Mouse (Mus musculus) CH12.LX (cell line): ENCODE data around the gene Stx1a. TPM values are rescaled to one million over a fixed set of nuclear protein-coding genes. Genes with fewer than 3 reads are reported as not detected.

ENCODE experiments used
- DNase-seq: peaks from one replicate; pipeline ENCODE4 v3.0.0-alpha.2; 2013; ENCODE audit errors: extremely low read depth
- H3K27ac ChIP-seq: 2 replicates; pipeline ENCODE4 v1.5.1; 2012; ENCODE audit warnings: low read depth, mild to moderate bottlenecking, control low read depth, moderate library complexity; ENCODE audit not compliant: insufficient read depth
- H3K27me3 ChIP-seq: replicated peaks from 2 replicates; pipeline ENCODE3; 2012; ENCODE audit warnings: inconsistent platforms
- H3K36me3 ChIP-seq, 2 experiments: replicated peaks in 1 of 2; 2 replicates each; pipeline versions ENCODE3 to v1.6.1; 2012; ENCODE audit warnings: inconsistent platforms in 1 of 2, low read length in 1 of 2, mild to moderate bottlenecking in 1 of 2, mixed read lengths in 1 of 2, moderate library complexity in 1 of 2; ENCODE audit not compliant: control insufficient read depth in 1 of 2, insufficient read depth in 1 of 2
- H3K4me1 ChIP-seq, 2 experiments: 2 replicates each; pipeline ENCODE4 v1.6.1; 2012; ENCODE audit warnings: inconsistent platforms in 1 of 2, moderate library complexity in 1 of 2; ENCODE audit not compliant: insufficient read depth in 2 of 2, control insufficient read depth in 1 of 2
- H3K4me2 ChIP-seq: 2 replicates; pipeline ENCODE4 v1.6.1; 2012; ENCODE audit warnings: low read depth, mild to moderate bottlenecking, control low read depth; ENCODE audit not compliant: poor library complexity, insufficient read depth, severe bottlenecking
- H3K4me3 ChIP-seq, 3 experiments: fragments of 150-350 bp in 1 of 3; sonication (generic) in 1 of 3; replicated peaks in 1 of 3; 2 replicates each; pipeline versions ENCODE3 to v1.5.1; 2011 to 2012; ENCODE audit warnings: low read depth in 2 of 3, low read length in 2 of 3, mild to moderate bottlenecking in 2 of 3, moderate library complexity in 2 of 3, control low read depth in 1 of 3, improper control_type of control experiment in 1 of 3, inconsistent platforms in 1 of 3, mixed read lengths in 1 of 3; ENCODE audit not compliant: poor library complexity in 1 of 3
- H3K79me2 ChIP-seq: replicated peaks from 2 replicates; pipeline ENCODE4 v1.6.1; 2012; ENCODE audit warnings: mild to moderate bottlenecking, moderate library complexity; ENCODE audit not compliant: control insufficient read depth, poor library complexity, insufficient read depth, severe bottlenecking; ENCODE audit errors: extremely low read depth
- H3K9ac ChIP-seq: 2 replicates; pipeline ENCODE4 v1.6.1; 2012; ENCODE audit warnings: low read depth, mild to moderate bottlenecking, control low read depth, moderate library complexity; ENCODE audit not compliant: insufficient read depth
- H3K9me3 ChIP-seq: replicated peaks from 2 replicates; pipeline ENCODE3; 2012; ENCODE audit warnings: low read length, inconsistent platforms, mixed read lengths
- CHD1 ChIP-seq: IDR thresholded peaks from 2 replicates; pipeline ENCODE4 v1.6.1; 2012; ENCODE audit warnings: low read depth, low read length, improper control_type of control experiment, inconsistent platforms
- CHD2 ChIP-seq: IDR thresholded peaks from 2 replicates; pipeline ENCODE4 v1.6.1; 2011; ENCODE audit warnings: low read length, improper control_type of control experiment
- E2F4 ChIP-seq: IDR thresholded peaks from 2 replicates; pipeline ENCODE4 v1.6.1; 2011; ENCODE audit warnings: low read depth, low read length, improper control_type of control experiment; ENCODE audit not compliant: insufficient replicate concordance
- ELF1 ChIP-seq: IDR thresholded peaks from 2 replicates; pipeline ENCODE4 v1.6.1; 2014; ENCODE audit warnings: low read depth, mild to moderate bottlenecking, inconsistent platforms, low read length, improper control_type of control experiment
- EP300 ChIP-seq: IDR thresholded peaks from 2 replicates; pipeline ENCODE4 v1.6.1; 2011; ENCODE audit warnings: low read length, improper control_type of control experiment
- ETS1 ChIP-seq: conservative IDR thresholded peaks from 2 replicates; pipeline ENCODE4 v1.6.1; 2012; ENCODE audit warnings: low read depth, mild to moderate bottlenecking, inconsistent platforms, low read length, improper control_type of control experiment, moderate library complexity
- IRF4 ChIP-seq: IDR thresholded peaks from 2 replicates; pipeline ENCODE4 v1.6.1; 2014; ENCODE audit warnings: low read depth, mild to moderate bottlenecking, inconsistent platforms, low read length, improper control_type of control experiment
- JUND ChIP-seq: conservative IDR thresholded peaks from 2 replicates; pipeline ENCODE4 v1.6.1; 2011; ENCODE audit warnings: low read depth, low read length, improper control_type of control experiment
- KAT2A ChIP-seq: IDR thresholded peaks from 2 replicates; pipeline ENCODE4 v1.6.1; 2012; ENCODE audit warnings: low read length, improper control_type of control experiment, inconsistent platforms; ENCODE audit not compliant: insufficient replicate concordance
- MAFK ChIP-seq: IDR thresholded peaks from 2 replicates; pipeline ENCODE4 v1.6.1; 2011; ENCODE audit warnings: low read length, improper control_type of control experiment; ENCODE audit not compliant: insufficient replicate concordance
- MEF2A ChIP-seq: IDR thresholded peaks from 2 replicates; pipeline ENCODE4 v1.6.1; 2014; ENCODE audit warnings: low read depth, mild to moderate bottlenecking, inconsistent platforms, low read length, improper control_type of control experiment, borderline replicate concordance
- MXI1 ChIP-seq: IDR thresholded peaks from 2 replicates; pipeline ENCODE4 v1.6.1; 2011; ENCODE audit warnings: mild to moderate bottlenecking, low read depth, low read length, improper control_type of control experiment
- MYC ChIP-seq: IDR thresholded peaks from 2 replicates; pipeline ENCODE4 v1.6.1; 2011; ENCODE audit warnings: low read depth, mild to moderate bottlenecking, improper control_type of control experiment, low read length
- POLR2A ChIP-seq: IDR thresholded peaks from 2 replicates; pipeline ENCODE4 v1.6.1; 2011; ENCODE audit warnings: low read depth, mild to moderate bottlenecking, improper control_type of control experiment, low read length
- POLR2AphosphoS2 ChIP-seq: IDR thresholded peaks from 2 replicates; pipeline ENCODE4 v1.6.1; 2011; ENCODE audit warnings: low read depth, low read length, improper control_type of control experiment
- RAD21 ChIP-seq: IDR thresholded peaks from 2 replicates; pipeline ENCODE4 v1.6.1; 2011; ENCODE audit warnings: low read depth, mild to moderate bottlenecking, low read length, improper control_type of control experiment, moderate library complexity
- SIN3A ChIP-seq: IDR thresholded peaks from 2 replicates; pipeline ENCODE4 v1.6.1; 2012; ENCODE audit warnings: low read length, improper control_type of control experiment, inconsistent platforms
- SMC3 ChIP-seq: IDR thresholded peaks from 2 replicates; pipeline ENCODE4 v1.6.1; 2011; ENCODE audit warnings: low read depth, low read length, improper control_type of control experiment
- TBP ChIP-seq: conservative IDR thresholded peaks from 2 replicates; pipeline ENCODE4 v1.6.1; 2011; ENCODE audit warnings: low read depth, low read length, improper control_type of control experiment
- USF1 ChIP-seq: IDR thresholded peaks from 2 replicates; pipeline ENCODE4 v1.6.1; 2014; ENCODE audit warnings: low read depth, mild to moderate bottlenecking, inconsistent platforms, low read length, improper control_type of control experiment
- USF2 ChIP-seq: conservative IDR thresholded peaks from 2 replicates; pipeline ENCODE4 v1.6.1; 2011; ENCODE audit warnings: low read depth, low read length, improper control_type of control experiment
- ZC3H11A ChIP-seq: IDR thresholded peaks from 2 replicates; pipeline ENCODE4 v1.6.1; 2012; ENCODE audit warnings: low read depth, mild to moderate bottlenecking, inconsistent platforms, low read length, improper control_type of control experiment
- ZKSCAN1 ChIP-seq: IDR thresholded peaks from 2 replicates; pipeline ENCODE4 v1.6.1; 2012; ENCODE audit warnings: low read depth, inconsistent platforms, low read length, improper control_type of control experiment, borderline replicate concordance
- ZMIZ1 ChIP-seq: IDR thresholded peaks from 2 replicates; pipeline ENCODE4 v1.6.1; 2012; ENCODE audit warnings: low read depth, mild to moderate bottlenecking, inconsistent platforms, low read length, improper control_type of control experiment
- dilution Hi-C: fragments of 300-500 bp; cut with MboI; formaldehyde crosslinking; loops from 2 replicates; pipeline ENCODE4 v1.14.3; 2020; ENCODE audit warnings: low sequenced_read_pairs; ENCODE audit not compliant: extremely low pct_unique_long_range_greater_than_20kb, extremely low pct_ligation_motif_present
- in situ Hi-C: fragments of 300-500 bp; cut with MboI; formaldehyde crosslinking; loops from 3 replicates; pipeline ENCODE4 v1.14.3; 2019; ENCODE audit warnings: low sequenced_read_pairs, low pct_ligation_motif_present, low pct_unique_long_range_greater_than_20kb, mixed read lengths
- polyA plus RNA-seq: library from polyadenylated mRNA; unstranded; fragments of >175 nt; gene quantifications from 2 replicates; pipeline ENCODE4 v1.2.1, GENCODE M21; 2012; ENCODE audit warnings: low read depth; ENCODE audit not compliant: insufficient read length
- total RNA-seq, 2 experiments: library from RNA; depleted of rRNA; stranded (reverse); fragments of 300-350 nt in 1 of 2; fragments of >200 nt in 1 of 2; gene quantifications; 2 replicates each; pipeline ENCODE4 v1.2.3; 2012 to 2014

The Stx1a gene
- total and polyA plus RNA-seq, 3 experiments = 1.1 to 3.0 (median 2.0) TPM

DNA sequence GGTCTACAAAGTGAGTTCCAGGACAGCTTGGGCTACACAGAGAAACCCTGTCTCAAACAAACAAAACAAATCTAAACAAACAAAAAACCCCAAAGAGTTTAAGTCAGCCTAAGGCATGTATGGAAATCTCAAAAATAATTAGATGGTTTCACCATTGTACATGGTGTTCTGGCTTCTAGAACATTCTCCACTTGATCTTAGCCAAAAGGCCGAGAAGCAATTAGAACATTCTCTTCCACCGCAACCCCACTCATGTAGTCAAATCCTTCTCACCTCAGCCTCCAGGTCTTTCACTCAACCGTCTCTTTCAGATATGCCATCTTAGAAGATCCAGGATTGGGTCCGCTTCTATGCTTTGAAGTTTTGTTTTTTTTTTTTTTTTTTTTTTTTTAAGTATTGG is 23.5 kb upstream of the Stx1a start:
- H3K9me3 ChIP-seq = no peaks in the 10 kb centered on the region
- TF ChIP-seq POLR2AphosphoS2 = no peak
- no peak for TF ChIP-seq USF2
- no peak for TF ChIP-seq MAFK
- TF ChIP-seq CHD1 = no peak
- no peak for TF ChIP-seq EP300
- no peak for TF ChIP-seq CHD2
- no peak for TF ChIP-seq MYC
- no peak for TF ChIP-seq KAT2A
- TF ChIP-seq MXI1 = no peak
- TF ChIP-seq RAD21 = no peak
- TF ChIP-seq POLR2A = no peak
- TF ChIP-seq USF1 = no peak
- no peak for TF ChIP-seq ETS1
- no peak for TF ChIP-seq IRF4
- dilution Hi-C loops (no loop called here), in situ Hi-C loops (no loop called here)
- no peaks in the 10 kb centered on the region for H3K36me3 ChIP-seq
- peaks cover 59% of the 10 kb centered on the region for H3K27me3 ChIP-seq
- peaks cover 4 to 8% of the 10 kb centered on the region in 2 experiments for H3K4me1 ChIP-seq
- no peak overlapping the region for H3K9ac ChIP-seq
- H3K4me2 ChIP-seq = no peak overlapping the region
- DNase-seq = no peak
- H3K79me2 ChIP-seq = no peaks in the 10 kb centered on the region
- H3K27ac ChIP-seq = no peak overlapping the region
- H3K4me3 ChIP-seq = no peak overlapping the region

DNA sequence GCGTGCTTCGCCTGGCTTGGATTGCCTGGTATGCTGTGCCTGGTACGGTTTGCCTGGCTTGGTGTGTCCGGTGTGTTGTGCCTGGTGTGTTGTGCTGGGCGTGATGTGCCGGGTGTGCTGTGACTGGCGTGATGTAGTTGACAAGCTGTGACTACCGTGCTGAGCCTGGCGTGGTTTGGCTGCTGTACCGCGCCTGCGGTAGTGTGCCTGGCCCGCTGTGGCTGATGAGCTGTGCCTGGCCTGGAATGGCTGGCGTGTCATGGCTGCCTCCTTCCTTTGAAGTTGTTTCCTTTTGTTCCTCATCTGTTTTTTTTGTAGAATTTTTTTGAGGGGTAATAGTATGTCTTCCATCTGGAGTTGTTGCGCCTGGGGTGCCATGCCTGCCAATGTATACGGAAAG is 22.5 kb upstream of the Stx1a start:
- dilution Hi-C loops (no loop called here), in situ Hi-C loops (no loop called here)
- H3K9ac ChIP-seq = no peak overlapping the region
- H3K4me3 ChIP-seq = no peak overlapping the region
- H3K36me3 ChIP-seq = no peaks in the 10 kb centered on the region
- no peaks in the 10 kb centered on the region for H3K79me2 ChIP-seq
- H3K27me3 ChIP-seq = peaks cover 62% of the 10 kb centered on the region
- no peak for DNase-seq
- no peak overlapping the region for H3K4me2 ChIP-seq
- no peaks in the 10 kb centered on the region for H3K9me3 ChIP-seq
- no peak overlapping the region for H3K27ac ChIP-seq
- TF ChIP-seq ZC3H11A (no peak), TBP (no peak), MEF2A (no peak), IRF4 (no peak), ZKSCAN1 (no peak), SIN3A (no peak), ELF1 (no peak), ZMIZ1 (no peak), CHD2 (no peak), SMC3 (no peak), E2F4 (no peak), JUND (no peak)
- H3K4me1 ChIP-seq = peaks cover 4 to 8% of the 10 kb centered on the region in 2 experiments
